Mouse (Mus musculus): ENCODE measurements around the gene Ube2q2.

DNA sequence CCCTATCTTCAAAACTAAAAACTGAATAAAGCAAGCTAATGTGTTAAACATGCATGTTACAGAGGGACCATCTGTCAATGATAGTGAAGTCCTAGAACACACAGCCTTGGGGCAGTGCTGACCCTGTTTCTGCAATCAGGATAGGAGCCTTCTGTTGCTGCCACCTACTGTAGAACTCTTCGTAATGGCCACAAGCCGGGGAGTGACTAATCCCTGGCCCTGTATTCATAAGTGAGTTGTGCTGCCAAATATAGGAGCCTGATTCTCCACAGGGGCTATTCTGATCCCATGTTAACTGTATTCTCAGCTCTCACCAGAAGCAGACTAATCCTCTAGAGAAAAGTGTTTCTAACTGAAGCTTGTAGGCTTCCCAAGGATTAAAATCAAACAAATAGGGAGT lies 50.7 kb downstream of the Ube2q2 start:
- no peak for TF ChIP-seq POLR2A (IDR thresholded peaks at IDR 0.05; ENCODE audit: low read depth, low read length)
- TF ChIP-seq E2F4 (IDR thresholded peaks at IDR 0.05; ENCODE audit: insufficient replicate concordance, low read depth, low read length) = no peak
- TF ChIP-seq CTCF (conservative IDR thresholded peaks at IDR 0.05 in 1 of 2, IDR thresholded peaks at IDR 0.05 in 1 of 2; ENCODE audit: low read depth in 2 of 2, low read length in 2 of 2) = no peak
- no peak for TF ChIP-seq USF2 (conservative IDR thresholded peaks at IDR 0.05; ENCODE audit: low read depth, low read length)
- TF ChIP-seq POLR2AphosphoS2 (IDR thresholded peaks at IDR 0.05; ENCODE audit: low read depth, low read length) = no peak
- no peak for TF ChIP-seq TCF12 (IDR thresholded peaks at IDR 0.05; ENCODE audit: low read depth, low read length)
- TF ChIP-seq IRF4 (IDR thresholded peaks at IDR 0.05; ENCODE audit: low read depth, low read length) = no peak
- no peak for TF ChIP-seq EP300 (IDR thresholded peaks at IDR 0.05; ENCODE audit: low read length)
- no peak for TF ChIP-seq MAX (IDR thresholded peaks at IDR 0.05; ENCODE audit: low read length)
- no peak for TF ChIP-seq ZMIZ1 (IDR thresholded peaks at IDR 0.05; ENCODE audit: low read depth, low read length)
- TF ChIP-seq GABPA (IDR thresholded peaks at IDR 0.05; ENCODE audit: insufficient replicate concordance, low read depth, low read length) = no peak
- TF ChIP-seq UBTF (IDR thresholded peaks at IDR 0.05; ENCODE audit: low read depth, low read length) = no peak
